Mouse (Mus musculus) forebrain, embryonic 14.5 days (tissue): Measurements from ENCODE around the gene Pum3. TPM values are rescaled to one million over a fixed set of nuclear protein-coding genes. Genes with fewer than 3 reads are reported as not detected.

Experiments
- ATAC-seq: fragments of 200-750 bp; cut with Nextera tagmentation; 2 replicates; pipeline ENCODE4 v1.8.0; 2017; ENCODE audit warnings: mild to moderate bottlenecking, moderate library complexity
- DNase-seq: peaks from one replicate; pipeline ENCODE4 v3.0.0-alpha.2; 2015; ENCODE audit warnings: low spot score
- H3K27ac ChIP-seq: fragments of 300-500 bp; sonication (generic); 2 replicates; pipeline ENCODE4 v1.5.1; 2014; ENCODE audit warnings: low read depth, mild to moderate bottlenecking, control low read depth, low read length, moderate library complexity
- H3K27me3 ChIP-seq: fragments of 300-500 bp; sonication (generic); replicated peaks from 2 replicates; pipeline ENCODE4 v1.6.1; 2014; ENCODE audit warnings: low read length, control low read depth, mixed read lengths; ENCODE audit not compliant: control insufficient read depth, insufficient read depth
- H3K36me3 ChIP-seq: fragments of 300-500 bp; sonication (generic); 2 replicates; pipeline ENCODE4 v1.6.1; 2014; ENCODE audit warnings: low read length, control low read depth; ENCODE audit not compliant: control insufficient read depth, insufficient read depth
- H3K4me1 ChIP-seq: fragments of 300-500 bp; sonication (generic); 2 replicates; pipeline ENCODE4 v1.6.1; 2014; ENCODE audit warnings: antibody characterized with exemption, low read length, control low read depth; ENCODE audit not compliant: control insufficient read depth, insufficient read depth
- H3K4me2 ChIP-seq: fragments of 300-500 bp; sonication (generic); 2 replicates; pipeline ENCODE4 v1.6.1; 2014; ENCODE audit warnings: mild to moderate bottlenecking, control low read depth, low read length
- H3K4me3 ChIP-seq: fragments of 300-500 bp; sonication (generic); 2 replicates; pipeline ENCODE4 v1.5.1; 2014; ENCODE audit warnings: low read depth, low read length, control low read depth
- H3K9ac ChIP-seq: fragments of 300-500 bp; sonication (generic); 2 replicates; pipeline ENCODE4 v1.6.1; 2014; ENCODE audit warnings: mild to moderate bottlenecking, low read length, control low read depth, moderate library complexity
- H3K9me3 ChIP-seq: fragments of 300-500 bp; sonication (generic); replicated peaks from 2 replicates; pipeline ENCODE4 v1.6.1; 2016; ENCODE audit warnings: low read length, control low read depth, mixed read lengths; ENCODE audit not compliant: control insufficient read depth
- WGBS: fragments of 180-500 bp; shearing (Covaris S2); extraction: QIAGEN DNeasy Blood & Tissue Kit; methylation state at CpG from one replicate; pipeline ENCODE4 v1.1.7; 2014; 5-methylcytosine and 5-hydroxymethylcytosine counted together
- polyA plus RNA-seq: library from polyadenylated mRNA; unstranded; fragments of >200 nt; fragmentation: Nextera tagmentation; extraction: Ambion mirVana; gene quantifications from 2 replicates; pipeline ENCODE4 v1.2.1, GENCODE M21; 2014

Pum3 gene
- 69.3 and 76.8 TPM in 2 replicates for polyA plus RNA-seq

DNA sequence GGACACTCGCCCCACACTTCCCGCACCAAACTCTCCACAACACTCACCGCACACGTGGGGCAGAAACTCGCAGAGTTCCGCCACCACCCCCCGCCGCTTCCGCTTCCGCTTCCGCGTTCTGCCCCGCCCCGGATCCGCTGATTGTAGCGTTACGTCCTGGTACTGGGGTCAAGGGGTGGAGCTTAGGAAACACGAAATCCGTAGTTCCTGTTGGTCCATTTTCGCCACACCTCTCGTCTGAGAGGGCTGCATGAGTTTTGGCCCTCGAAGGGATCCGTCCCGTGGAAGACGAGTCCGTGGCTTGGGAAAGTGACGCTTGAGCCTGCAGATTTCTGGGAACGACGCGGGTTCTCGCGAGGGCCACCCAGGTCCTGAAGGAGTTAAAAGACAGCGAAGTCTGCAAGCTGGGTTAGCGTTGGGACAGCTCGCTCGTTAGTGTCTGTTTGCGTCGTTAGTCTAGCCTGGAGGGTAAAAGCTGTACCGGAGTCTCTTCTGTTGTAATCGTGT, at the start of gene Pum3:
Pum3 (minus strand) TSS at position 81 of the 507 bp plus-strand sequence.
- H3K4me2 ChIP-seq: peak within 1 kb of the TSS; percentile 93
- DNase-seq (peak; percentile 100), ATAC-seq (peak; percentile 98)
- WGBS: under 1% methylated on average over 40 of the region's 40 CpGs
- peak within 1 kb of the TSS; percentile 75 for H3K4me3 ChIP-seq
- H3K9ac ChIP-seq: peak within 1 kb of the TSS; percentile 85
- peaks cover 11% of the 10 kb centered on the region for H3K4me1 ChIP-seq
- H3K9me3 ChIP-seq: no peaks in the 10 kb centered on the region
- peaks cover 8% of the 10 kb centered on the region for H3K36me3 ChIP-seq
- peak within 1 kb of the TSS; percentile 70 for H3K27ac ChIP-seq
- no peaks in the 10 kb centered on the region for H3K27me3 ChIP-seq

DNA sequence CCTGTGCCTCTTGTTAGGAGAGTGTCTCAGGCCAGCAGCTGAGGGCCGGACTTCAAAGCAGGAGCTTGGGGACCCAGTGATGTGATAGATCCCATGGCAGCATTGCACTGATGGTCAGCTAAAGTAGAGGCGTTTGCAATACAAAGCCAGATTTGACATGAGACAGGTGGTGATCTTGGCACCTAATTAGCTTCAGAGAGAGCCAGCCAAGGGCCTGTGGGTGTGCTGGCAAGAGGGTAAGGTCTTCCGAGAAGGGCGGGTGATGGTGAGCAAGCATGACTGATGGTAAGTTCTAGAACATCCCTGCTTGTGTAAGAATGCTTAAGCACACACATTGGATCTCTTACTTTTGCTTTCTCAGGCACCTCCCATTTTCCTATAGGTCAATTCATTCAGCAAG, 37.1 kb upstream of the Pum3 start:
- no peak for ATAC-seq
- Histone ChIP-seq H3K4me2 (no peak overlapping the region), H3K4me1 (no peaks in the 10 kb centered on the region), H3K36me3 (no peaks in the 10 kb centered on the region), H3K4me3 (no peak overlapping the region), H3K9me3 (no peaks in the 10 kb centered on the region), H3K27ac (no peak overlapping the region), H3K27me3 (no peaks in the 10 kb centered on the region), H3K9ac (no peak overlapping the region)
- no peak for DNase-seq
- 78% methylated on average over 4 of the region's 4 CpGs for WGBS

DNA sequence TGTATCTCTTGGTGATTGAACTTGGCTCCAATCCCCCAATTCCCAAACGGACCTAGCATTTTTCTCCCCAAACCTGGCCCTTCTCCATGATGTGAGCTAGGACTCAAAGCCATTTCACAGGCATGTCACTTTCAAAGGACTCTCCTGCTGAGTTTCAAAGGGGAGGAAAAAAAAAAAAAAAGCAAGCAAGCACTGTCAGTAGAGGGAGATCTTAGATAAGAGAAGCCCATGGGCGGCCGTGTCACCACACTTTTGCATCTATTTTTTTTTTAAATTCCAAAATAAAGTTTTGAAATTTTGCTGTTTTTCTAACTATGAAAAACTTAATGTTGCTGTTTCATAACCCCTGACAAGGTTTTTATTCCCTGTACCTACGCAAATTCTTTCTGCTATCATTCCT, 33.0 kb upstream of the Pum3 start:
- H3K9me3 ChIP-seq: no peaks in the 10 kb centered on the region
- no peaks in the 10 kb centered on the region for H3K27me3 ChIP-seq
- H3K4me1 ChIP-seq: no peaks in the 10 kb centered on the region
- no peak overlapping the region for H3K4me3 ChIP-seq
- H3K36me3 ChIP-seq: no peaks in the 10 kb centered on the region
- no peak overlapping the region for H3K27ac ChIP-seq
- WGBS: 76% methylated on average over 4 of the region's 4 CpGs
- no peak for ATAC-seq
- H3K4me2 ChIP-seq: no peak overlapping the region
- peak; percentile 11 for DNase-seq
- H3K9ac ChIP-seq: no peak overlapping the region

DNA sequence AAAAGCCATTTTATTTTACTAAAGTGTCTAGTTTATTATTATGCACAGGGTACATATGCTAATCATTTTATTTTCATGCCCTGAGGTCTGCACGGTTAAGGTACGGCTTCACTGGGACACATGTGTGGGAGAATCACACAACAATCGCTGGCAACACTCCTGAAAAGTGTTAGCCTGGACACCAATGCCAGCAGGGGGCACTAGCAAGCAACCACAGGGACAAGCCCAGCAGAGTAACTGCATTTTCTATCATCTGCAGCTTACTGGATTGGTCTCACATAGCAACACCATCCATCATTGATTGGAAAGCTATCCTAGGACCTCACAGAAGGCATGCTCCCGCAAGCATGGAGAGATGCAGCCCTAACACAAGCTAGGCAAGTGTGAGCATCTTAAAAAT, 20.8 kb upstream of the Pum3 start:
- DNase-seq: peak; percentile 90
- Histone ChIP-seq H3K27me3 (0 out of 2 replicates have a peak, but pooled peaks cover 2% of the 10 kb centered on the region), H3K4me2 (no peak overlapping the region), H3K9ac (no peak overlapping the region), H3K4me1 (no peaks in the 10 kb centered on the region), H3K4me3 (no peak overlapping the region), H3K9me3 (no peaks in the 10 kb centered on the region), H3K36me3 (no peaks in the 10 kb centered on the region), H3K27ac (no peak overlapping the region)
- ATAC-seq: peak; percentile 69; the same call in 1 of the 2 replicates
- 37% methylated on average over 4 of the region's 4 CpGs for WGBS

DNA sequence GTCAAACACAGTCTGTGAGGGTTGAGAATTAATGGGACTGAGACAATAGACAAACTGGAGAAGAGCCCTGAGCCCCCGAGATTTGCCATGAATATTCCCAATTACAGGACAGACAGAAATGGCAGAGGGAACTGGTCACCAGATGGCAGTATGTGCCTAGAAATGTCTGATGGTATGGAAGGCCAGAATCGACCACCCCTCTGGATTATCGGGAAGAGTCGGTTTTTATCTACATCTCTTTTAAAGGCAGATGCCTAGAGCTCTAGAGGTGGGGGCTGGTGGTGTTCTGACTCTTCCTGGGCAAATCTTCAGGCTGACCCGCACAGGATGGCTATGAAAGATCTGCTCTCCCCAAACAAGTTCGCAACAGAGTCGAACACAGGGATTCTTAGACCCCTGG, 17.9 kb upstream of the Pum3 start:
- WGBS: 21% methylated on average over 7 of the region's 7 CpGs
- Histone ChIP-seq H3K27ac (no peak overlapping the region), H3K4me3 (no peak overlapping the region), H3K36me3 (no peaks in the 10 kb centered on the region), H3K9me3 (no peaks in the 10 kb centered on the region), H3K9ac (no peak overlapping the region), H3K4me1 (no peaks in the 10 kb centered on the region), H3K4me2 (no peak overlapping the region), H3K27me3 (0 out of 2 replicates have a peak, but pooled peaks cover 2% of the 10 kb centered on the region)
- DNase-seq: peak; percentile 89
- ATAC-seq: peak; percentile 81

DNA sequence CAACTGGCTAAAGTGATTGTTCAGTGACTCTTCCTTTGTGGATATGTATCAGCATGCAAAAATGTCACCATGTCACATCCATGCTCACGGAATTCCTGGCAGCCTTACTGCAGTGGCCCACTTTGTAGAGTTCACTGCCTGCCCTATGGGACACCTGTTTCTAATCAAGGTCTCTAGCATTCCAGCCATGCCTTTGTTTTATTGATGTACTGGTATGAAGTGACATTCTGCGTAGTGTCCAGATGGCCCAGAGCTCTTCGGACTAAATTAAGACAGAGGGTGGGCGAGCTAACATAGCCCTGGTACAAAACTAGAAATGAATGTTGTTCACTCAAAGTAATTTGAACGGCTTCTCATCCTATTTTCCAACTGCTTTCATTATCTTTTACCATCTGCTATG, 11.5 kb upstream of the Pum3 start:
- 90% methylated on average over 5 of the region's 5 CpGs for WGBS
- Histone ChIP-seq H3K27me3 (no peaks in the 10 kb centered on the region), H3K9ac (no peak overlapping the region), H3K4me1 (no peaks in the 10 kb centered on the region), H3K4me3 (no peak overlapping the region), H3K36me3 (no peaks in the 10 kb centered on the region), H3K27ac (no peak overlapping the region), H3K9me3 (no peaks in the 10 kb centered on the region), H3K4me2 (no peak overlapping the region)
- ATAC-seq (no peak), DNase-seq (no peak)

DNA sequence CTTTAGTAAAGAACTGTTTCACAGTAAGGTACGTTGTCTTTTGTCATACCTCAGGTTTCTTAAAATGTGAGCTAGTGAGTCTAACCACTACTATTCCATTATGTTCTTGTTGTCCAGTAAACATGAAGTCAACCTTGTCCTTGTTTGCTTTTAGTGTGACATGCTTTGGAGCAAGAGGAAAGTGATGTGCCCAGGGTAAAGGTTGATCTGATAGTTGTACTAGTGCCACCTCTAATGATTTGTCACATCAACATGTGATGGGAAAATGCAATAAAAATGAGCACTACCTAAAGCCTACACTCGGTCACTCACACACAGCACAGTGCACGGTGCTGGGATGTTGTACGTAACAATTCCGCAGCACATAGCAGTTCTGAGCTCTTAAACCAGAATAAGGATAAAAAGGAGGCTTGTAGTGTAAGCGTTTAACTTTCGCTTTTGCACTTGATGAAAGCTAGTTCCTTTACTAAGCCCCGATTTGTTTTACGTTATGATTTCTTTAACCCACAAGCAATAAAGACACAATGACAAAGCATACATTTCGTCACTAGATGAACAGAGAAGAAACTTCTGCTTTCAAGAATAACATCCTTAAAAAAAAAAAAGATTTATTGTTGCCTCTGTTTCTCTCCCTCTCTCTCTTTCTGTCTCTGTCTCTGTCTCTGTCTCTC, 8.5 kb upstream of the Pum3 start:
- H3K27me3 ChIP-seq: no peaks in the 10 kb centered on the region
- no peak overlapping the region for H3K27ac ChIP-seq
- DNase-seq (no peak), ATAC-seq (no peak)
- no peak overlapping the region for H3K4me2 ChIP-seq
- no peak overlapping the region for H3K4me3 ChIP-seq
- H3K9ac ChIP-seq: no peak overlapping the region
- no peaks in the 10 kb centered on the region for H3K9me3 ChIP-seq
- 89% methylated on average over 10 of the region's 10 CpGs for WGBS
- H3K36me3 ChIP-seq: no peaks in the 10 kb centered on the region
- H3K4me1 ChIP-seq: no peaks in the 10 kb centered on the region

DNA sequence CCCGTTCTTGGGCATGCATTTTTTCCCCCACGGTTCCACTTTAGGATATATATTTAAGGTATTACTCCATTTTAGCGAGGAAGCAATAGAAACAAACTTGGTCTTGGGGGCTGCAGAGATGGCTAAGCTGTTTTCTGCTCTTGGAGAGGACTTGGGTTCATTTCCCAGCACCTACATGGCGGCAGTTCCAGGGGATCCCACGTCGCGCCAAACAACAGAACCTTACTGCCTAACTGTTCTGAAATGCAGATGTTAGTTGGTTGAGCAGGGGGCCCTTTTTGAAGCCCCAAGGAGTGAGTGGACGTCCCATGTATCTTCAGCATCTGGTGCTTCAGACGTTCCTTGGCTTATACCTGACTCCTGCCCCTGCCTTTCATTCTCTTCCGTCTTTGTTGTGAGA, 781 bp upstream of the Pum3 start:
- under 1% methylated on average over 10 of the region's 10 CpGs for WGBS
- Histone ChIP-seq H3K27ac (peak overlapping the region; percentile 70), H3K9me3 (no peaks in the 10 kb centered on the region), H3K4me3 (peak overlapping the region; percentile 75), H3K4me2 (peak overlapping the region; percentile 93), H3K36me3 (peaks cover 2% of the 10 kb centered on the region), H3K27me3 (no peaks in the 10 kb centered on the region), H3K4me1 (peaks cover 11% of the 10 kb centered on the region), H3K9ac (peak overlapping the region; percentile 85)
- no peak for DNase-seq
- no peak for ATAC-seq

DNA sequence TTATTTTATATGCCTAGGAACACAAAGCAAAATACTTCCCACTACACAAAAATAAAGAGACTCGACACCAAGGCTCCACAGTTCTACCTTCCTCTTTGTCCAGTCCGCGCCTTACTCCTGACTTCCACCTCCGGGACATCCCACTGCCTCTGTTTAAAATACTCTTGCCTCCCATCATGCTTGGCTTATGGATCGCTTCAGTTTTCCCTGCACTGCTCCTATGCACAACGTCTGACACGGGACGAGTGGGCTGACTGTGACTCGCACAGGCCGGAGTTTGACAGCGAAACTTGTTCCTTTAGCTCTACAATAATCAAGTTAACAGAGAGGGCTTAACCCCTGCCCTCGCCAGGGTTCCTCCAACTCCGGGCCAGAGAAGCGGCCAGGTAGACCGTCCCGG, 344 bp downstream of the Pum3 start:
- Histone ChIP-seq H3K9me3 (no peaks in the 10 kb centered on the region), H3K4me2 (peak overlapping the region; percentile 85), H3K4me1 (peaks cover 11% of the 10 kb centered on the region), H3K4me3 (peak overlapping the region; percentile 75), H3K36me3 (peaks cover 13% of the 10 kb centered on the region), H3K9ac (peak overlapping the region; percentile 63), H3K27me3 (no peaks in the 10 kb centered on the region), H3K27ac (no peak overlapping the region)
- ATAC-seq (no peak), DNase-seq (no peak)
- WGBS: under 1% methylated on average over 16 of the region's 16 CpGs
